Mouse (Mus musculus): ENCODE data around the gene Vapb.

Vapb gene

GRCm38 (mm10) chr2:173739107-173739506 is 1.8 kb downstream of the Vapb start:
- no peak for DNase-seq

GRCm38 (mm10) chr2:173742090-173742489 is 4.8 kb downstream of the Vapb start:
- no peak for DNase-seq

DNA sequence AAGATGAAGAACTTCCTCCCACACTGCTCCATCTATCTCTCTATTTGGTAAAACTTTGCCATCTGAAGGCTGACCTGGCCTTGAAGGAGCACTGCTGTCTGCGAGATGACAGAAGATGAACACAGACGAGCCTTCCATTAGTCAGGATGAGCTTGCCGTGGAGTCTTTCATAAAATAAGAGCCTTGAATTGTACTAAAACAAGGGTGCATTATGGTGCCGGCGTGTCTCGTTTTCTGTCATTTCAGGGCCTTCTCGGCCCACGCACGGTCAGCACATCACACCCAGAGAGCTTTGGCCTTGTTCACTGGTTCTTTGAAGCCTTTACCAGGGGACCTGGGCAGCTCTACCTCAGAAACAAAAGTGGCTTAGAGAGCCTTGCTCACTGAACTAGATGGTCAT is 5.4 kb downstream of the Vapb start:
- DNase-seq: no peak

GRCm38 (mm10) chr2:173744070-173744815 is 6.9 kb downstream of the Vapb start:
- DNase-seq: no peak

DNA sequence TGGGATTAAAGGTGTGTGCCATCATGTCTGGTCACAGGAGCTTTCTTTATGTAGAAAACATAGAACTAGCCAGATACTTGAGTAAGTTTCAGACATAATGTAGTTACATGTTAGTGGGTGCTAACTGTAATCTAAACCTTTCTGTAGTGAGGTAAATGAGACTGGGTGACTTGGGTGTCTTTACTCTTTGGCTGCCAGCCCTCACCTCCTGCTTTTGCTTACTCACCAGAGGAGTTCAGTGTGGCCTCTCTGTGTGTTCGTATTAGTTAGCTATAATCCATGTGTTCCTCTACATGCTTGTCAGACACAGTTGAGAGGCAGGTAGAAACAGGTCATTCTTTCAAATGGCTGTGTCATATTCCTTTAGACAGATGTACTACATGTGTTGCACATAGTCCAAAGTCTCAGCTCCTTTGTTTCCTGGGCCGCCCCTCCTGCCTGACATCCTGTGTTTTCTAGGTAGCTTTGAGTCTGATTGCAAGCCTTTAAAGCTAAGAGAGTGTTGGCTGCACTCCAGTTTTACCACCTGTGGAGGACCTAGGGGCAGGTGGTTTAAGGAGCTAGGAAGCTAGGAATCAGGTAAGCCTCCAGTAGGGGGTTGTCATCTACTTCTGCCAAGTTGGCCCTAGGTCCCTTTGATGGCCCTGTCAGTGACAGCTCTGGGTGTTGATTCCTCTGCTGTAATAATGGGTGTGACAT is 11.8 kb downstream of the Vapb start:
- DNase-seq: no peak

DNA sequence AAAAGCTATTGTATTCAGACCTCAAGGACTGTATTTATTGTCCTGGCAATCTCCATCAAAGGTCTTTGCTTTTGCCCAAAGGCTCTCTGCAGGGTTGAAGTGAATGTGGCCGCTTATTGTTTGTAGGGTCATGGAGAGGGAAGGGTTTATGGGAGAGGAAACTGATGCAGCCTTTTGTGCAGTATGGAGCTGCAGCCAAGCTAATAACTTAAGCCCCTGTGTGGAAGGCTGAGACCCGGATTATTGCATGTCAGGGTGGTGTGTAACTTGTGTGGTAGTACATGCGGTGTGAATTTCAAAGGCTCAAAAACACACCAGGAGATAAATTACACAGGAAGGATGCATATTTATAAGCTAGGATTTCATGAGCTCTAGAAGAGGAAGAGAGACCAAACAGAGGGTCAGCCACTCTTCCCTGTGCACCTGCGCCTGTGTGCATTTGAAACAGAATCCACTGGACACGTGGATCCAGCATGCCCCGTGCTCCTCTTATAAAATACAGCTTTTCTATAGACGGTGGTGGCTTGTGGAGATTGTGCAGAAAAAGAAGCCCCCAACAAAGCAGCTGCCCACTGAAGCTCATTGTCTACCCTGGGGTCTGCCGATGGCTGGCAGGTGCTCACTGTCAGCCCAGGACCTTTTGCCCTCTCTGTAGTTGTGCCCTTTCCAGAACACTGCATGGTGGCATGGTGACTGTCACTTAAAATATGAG is 18.3 kb downstream of the Vapb start:
- no peak for DNase-seq

GRCm38 (mm10) chr2:173757624-173758155 is 20.4 kb downstream of the Vapb start:
- no peak for DNase-seq

DNA sequence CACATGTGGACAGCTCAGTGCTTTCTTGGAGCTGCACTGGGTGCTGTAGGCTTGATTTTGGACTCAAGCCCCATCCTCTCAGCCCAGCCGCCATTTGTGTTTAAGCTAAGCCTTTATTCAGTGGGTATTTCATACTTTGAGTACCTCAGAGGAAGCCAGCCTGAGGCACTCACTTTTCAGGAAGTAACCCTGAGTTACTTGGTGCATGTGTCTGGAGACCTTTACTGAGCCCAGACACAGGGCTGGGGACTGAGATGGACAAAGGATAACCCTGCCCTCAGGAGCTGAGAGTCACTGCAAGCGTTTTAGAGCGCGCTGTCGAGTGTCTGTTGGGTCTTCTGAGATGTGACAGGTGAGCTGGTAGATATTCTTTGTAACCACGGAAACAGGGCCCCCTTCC is 23.3 kb downstream of the Vapb start:
- DNase-seq: no peak

DNA sequence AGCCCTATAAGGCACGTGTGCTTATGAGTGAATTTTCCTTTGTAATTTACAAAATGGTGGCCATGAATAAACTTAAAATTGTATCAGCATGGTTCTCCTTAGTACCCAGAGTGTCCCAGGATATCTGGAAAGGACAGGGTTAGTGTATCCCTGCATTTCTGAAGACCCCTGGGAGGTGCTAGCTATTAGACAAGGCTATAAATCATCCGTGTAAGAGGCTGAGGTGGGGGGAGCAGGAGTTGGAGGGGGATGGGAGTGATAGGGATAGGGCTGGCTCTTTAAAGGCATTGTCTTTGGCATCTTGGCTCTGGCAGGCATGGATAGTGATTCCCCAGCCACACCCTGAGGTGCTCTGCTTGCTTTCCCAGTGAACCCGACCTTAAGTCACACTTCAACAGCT is 27.3 kb downstream of the Vapb start:
- DNase-seq: no peak

DNA sequence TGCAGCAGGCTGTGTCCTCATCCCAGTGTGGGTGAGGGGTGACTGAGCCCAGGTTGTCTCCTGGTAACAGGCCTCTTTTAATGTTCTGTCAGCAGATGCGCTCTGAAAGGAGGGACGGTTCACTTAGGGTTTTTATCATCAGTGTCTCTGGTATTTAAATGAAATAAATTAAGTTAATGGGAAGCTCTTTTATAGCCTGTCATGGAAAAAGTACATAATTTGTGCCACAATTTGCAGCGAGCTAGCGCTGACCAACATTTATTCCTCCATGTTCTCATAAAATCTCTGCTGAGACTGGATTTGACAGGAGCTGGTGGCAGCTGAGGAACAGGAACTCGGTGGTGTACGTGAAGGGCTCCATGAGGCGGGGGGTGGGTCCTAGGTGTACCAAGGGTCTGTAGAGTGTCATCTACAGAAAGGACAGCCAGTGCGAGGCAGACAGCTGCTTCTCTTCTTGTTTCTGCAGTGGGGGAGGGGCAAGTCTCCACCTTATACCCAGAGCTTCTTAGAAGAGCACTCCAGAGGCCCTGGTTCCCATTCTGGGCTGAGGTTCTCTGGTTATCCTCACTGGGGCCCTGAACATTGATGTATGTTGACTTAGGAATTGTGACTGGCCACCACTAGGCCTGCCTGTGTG is 30.8 kb downstream of the Vapb start:
- no peak for DNase-seq

- no peak for DNase-seq
Observed at GRCm38 (mm10) chr2:173769183-173769582, 31.9 kb downstream of the Vapb start.

- DNase-seq: no peak
Observed at GRCm38 (mm10) chr2:173770620-173771019, 33.3 kb downstream of the Vapb start.

- no peak for DNase-seq
Observed at GRCm38 (mm10) chr2:173771706-173772105, 34.4 kb downstream of the Vapb start.

DNA sequence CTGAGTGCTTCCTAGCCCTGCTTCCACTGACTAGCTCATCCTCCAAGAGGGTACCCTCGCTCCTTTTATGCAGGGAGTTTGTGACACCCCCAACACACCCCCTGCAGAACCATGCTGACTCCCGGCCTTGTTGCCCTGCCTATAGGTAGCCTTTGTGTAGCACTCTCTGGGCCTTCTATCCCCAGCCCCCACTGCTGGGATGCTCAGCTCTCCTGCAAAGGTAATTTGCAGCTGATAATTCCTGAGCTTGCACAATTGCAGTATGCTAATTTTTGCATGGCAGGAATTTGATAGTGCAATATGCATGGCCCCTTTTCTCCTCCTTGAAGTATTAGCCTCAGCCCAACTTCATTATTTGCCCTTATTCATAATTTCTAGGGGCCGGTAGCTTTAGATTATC is 38.2 kb downstream of the Vapb start:
- no peak for DNase-seq

DNA sequence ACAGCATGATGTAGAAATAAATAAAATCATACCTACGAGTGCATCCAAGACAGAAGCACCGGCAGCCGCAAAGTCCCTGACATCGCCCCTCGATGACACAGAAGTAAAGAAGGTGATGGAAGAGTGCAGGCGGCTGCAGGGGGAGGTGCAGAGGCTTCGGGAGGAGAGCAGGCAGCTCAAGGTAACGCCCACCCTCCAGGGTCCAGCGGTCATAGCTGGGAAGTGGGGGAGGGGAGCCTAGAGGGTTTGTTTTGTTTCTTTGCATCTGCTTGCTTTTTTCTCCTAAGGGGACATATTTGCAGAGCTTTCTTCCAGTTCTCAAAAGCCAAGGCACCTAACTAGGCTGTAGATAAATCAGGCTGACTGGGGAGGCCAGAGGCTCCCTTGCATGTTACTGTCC is 38.8 kb downstream of the Vapb start:
- no peak for DNase-seq

DNA sequence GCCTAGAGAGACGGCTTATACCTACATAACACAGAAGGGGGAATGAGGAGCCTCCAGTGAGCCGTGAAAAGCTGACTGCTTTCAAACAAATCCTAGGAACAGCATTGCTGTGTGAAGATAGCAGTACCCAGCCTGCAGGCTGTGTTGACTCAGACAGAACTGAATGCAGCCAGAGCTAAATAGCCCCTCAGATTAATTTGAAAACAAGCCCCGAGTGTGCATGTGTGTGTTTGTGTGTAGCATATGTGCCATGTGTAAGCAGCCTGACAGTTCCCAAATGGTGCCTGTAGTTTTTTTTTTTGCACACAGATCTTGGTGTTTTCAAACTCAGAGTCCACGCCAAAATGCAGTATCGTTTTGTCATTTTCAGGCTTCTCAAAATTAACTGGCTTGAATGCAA is 43.6 kb downstream of the Vapb start:
- DNase-seq: no peak

DNA sequence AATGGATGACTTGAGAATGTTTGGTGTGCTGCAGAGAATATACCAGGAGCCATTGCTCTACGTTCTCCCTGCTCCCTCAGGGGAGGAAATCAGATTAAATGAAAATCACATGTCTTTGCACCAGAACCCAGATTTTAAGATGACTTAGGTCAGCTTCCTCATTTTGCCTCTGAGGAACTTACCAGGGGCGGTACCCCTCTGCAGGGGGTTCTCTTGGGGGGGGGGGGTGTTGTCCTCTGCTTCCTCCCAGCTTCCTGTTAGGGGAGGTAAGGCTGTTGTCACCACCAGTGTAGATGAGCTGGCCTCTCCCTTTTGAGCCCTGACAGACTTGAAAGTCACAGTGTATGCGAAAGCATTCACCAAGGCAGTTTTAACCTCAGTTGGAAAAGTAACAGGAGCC is 47.1 kb downstream of the Vapb start:
- no peak for DNase-seq

GRCm38 (mm10) chr2:173784884-173785283 is 47.6 kb downstream of the Vapb start:
- no peak for DNase-seq

- peak; percentile 30 for DNase-seq
Observed at GRCm38 (mm10) chr2:173789945-173790804, 52.9 kb downstream of the Vapb start.

DNA sequence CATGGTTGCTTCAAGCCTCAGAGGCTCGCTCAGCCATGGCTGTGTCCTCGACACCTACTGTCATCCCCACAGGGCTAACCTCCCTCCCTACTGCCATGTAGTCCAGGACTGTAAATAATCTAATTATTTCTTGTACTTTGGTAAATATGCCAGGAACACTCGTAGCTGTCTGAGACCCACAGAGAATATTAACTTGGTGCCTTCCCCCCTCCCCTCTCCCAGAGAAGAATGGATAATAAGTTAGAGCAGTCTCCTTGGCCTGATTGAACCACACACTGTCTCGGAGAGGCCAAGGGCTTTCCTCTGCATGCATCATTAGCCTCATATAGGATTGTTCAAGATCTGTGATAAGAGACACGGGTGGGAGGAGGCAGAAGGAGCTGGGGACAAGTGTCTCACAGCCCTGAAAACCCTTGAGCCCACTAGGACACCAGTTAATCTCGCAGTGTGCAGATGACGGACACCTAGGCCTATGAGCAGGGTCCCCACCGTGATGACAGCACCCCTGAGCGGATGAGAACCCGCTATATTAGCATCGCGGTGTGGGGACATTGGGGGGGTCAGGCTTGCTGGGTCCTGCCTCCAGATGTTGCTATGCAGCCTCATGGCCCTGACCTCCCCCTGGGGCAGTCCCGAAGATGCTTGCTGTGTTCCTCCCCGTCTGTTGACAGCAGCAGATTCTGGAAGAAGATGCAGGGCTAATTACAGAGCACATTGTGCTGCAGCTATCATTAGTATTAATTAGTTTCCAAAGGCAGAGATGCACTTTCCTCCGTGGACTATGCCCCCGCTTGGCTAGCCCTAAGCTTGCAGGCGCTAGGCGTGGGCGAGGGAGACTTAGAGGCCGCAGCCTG is 54.8 kb downstream of the Vapb start:
- no peak for DNase-seq

- no peak for DNase-seq
Observed at GRCm38 (mm10) chr2:173794018-173794417, 56.7 kb downstream of the Vapb start.
